Mouse (Mus musculus) frontal cortex, adult (tissue): Measurements from ENCODE around the gene Trpv1.

Experiments used
- ATAC-seq: cut with Nextera tagmentation; 2 replicates; pipeline ENCODE4 v1.9.2; 2017; ENCODE audit warnings: mild to moderate bottlenecking, moderate library complexity, mixed read lengths; ENCODE audit not compliant: low TSS enrichment

Gene Trpv1

GRCm38 (mm10) chr11:73235990-73236701 lies 2.1 kb downstream of the Trpv1 start:
- no peak for ATAC-seq

GRCm38 (mm10) chr11:73236731-73237130 lies 2.6 kb downstream of the Trpv1 start:
- no peak for ATAC-seq

DNA sequence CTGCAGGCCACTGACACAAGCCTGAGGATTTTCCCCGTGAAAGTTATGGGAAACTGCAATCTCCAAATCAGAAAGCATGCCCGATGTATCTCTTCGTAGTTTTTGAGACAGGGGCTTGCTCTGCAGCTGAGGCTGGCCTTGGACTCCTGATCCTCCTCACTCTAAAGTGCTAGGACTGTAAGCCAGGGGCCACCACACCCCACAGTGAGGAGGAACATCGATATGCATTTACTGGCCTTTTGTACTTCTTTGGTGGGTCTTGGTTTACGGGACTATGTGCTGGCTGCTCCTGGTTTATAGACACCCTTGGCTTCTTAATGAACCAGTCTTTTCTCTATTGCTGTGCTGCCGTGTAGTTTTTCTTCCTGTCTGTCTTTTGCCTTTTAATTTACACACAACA lies 8.1 kb downstream of the Trpv1 start:
- no peak for ATAC-seq

DNA sequence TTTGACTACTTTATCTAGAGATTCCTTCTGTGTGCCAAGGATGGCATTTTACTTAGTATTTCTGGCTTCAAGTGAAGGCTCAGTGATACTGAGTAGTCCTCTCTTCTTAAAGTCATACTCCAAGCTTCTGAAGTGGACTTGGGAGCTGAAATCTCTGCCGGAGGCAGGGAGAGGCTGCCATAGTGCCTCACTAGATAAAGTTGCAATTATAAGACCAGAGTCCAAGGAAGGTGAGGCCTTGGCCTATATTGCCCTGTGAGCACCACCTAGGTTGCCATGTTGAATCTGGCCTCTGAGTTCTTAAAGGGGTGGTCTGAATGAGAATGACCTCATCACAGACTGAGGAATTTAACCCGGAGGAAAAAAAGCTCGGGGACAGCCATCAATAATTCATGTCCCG lies 8.7 kb downstream of the Trpv1 start:
- no peak for ATAC-seq

DNA sequence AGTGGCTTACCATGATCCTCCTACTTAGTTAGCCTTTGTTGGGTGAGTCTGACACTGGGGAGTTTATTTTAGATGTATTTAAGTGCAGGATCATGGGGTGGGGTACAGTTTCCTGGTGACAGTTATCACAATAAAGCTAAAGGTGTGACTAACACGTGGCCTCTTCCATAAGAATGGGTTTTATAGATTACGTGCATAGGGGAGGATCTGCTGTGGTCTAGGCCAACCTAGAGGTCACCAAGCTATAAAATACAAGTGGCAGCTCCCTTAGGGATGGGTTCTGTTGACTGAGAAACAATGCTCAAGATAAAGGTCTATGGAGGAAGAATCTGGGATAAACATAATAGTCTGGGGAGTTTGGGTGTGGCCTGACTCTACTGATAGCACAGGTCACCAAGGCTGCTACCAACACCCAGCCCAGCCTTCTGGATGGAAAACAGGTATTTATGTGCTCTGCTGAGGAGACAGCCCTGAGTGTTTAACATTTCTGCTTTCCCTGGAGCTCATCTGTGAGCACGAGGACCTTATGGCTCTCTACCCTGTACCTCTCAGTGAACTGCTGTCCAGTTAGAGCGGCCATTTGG lies 23.4 kb downstream of the Trpv1 start:
- ATAC-seq: no peak

- no peak for ATAC-seq
Measured at GRCm38 (mm10) chr11:73258664-73259063, 24.6 kb downstream of the Trpv1 start.

DNA sequence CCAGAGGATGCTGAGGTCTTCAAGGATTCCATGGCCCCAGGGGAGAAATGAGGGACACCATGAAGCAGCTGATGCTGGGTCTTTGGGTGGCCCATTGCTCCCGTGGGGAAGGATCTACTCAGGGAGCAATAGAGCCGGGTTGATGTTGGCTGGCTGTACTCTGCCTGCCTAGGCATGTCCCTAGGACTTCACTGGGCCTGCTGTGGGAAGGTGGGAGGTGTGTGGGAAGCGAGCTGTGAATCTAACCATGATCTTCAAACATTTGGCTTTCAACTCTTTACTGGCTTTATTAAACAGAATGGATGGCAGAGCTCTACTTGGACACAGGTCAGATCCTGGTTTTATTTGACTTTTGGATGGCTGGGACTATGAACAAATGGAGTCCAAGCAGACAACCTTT lies 26.4 kb downstream of the Trpv1 start:
- no peak for ATAC-seq

- no peak for ATAC-seq
Measured at GRCm38 (mm10) chr11:73261385-73261784, 27.3 kb downstream of the Trpv1 start.

DNA sequence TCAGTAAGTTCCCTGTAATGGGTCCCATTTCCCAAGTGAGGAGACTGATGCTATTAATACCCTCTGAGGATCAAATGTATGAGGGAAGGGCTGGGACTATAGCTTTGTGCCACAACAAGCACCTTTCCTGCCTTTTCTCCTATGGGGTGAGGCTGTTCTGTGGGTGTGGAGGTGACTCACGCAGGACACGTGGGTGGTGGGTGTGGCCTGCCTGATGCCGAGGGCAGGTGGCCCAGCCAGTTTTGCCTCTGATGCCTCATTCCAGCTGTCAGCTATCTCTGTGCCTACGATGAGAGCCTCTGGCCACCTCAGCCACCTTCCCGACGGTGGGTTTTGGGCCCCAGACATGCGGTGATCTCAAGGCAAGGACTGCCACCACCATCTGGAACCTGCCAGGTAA lies 33.2 kb downstream of the Trpv1 start, which contains the start of gene Trpv3:
TSS of gene Trpv3 (plus strand) at position 122 of the 400 bp plus-strand sequence.
- ATAC-seq: no peak

DNA sequence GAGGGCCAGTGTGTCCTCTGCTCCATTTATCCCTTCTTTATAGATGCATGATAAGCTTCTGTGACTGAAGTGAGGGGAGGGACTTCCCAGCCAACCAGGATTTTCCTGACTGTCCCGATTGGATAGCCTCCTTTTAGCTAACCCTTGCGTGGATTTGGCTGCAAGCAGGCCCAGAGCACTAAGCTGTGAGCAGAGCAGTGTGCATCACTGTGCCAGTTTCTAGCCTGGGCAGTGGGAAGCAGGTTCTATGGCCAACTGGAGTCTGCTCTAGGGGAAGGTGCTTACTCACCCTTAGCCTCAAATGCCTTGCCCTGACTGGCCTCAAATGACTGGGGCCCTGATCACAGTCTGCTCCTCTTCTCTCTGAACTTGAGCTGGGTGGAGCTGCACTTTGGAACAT lies 40.7 kb downstream of the Trpv1 start:
- no peak for ATAC-seq

- ATAC-seq: no peak
Measured at GRCm38 (mm10) chr11:73280710-73281109, 46.6 kb downstream of the Trpv1 start.

GRCm38 (mm10) chr11:73281528-73282027 lies 47.5 kb downstream of the Trpv1 start:
- peak; percentile 98 for ATAC-seq

GRCm38 (mm10) chr11:73283369-73283768 lies 49.3 kb downstream of the Trpv1 start:
- no peak for ATAC-seq

DNA sequence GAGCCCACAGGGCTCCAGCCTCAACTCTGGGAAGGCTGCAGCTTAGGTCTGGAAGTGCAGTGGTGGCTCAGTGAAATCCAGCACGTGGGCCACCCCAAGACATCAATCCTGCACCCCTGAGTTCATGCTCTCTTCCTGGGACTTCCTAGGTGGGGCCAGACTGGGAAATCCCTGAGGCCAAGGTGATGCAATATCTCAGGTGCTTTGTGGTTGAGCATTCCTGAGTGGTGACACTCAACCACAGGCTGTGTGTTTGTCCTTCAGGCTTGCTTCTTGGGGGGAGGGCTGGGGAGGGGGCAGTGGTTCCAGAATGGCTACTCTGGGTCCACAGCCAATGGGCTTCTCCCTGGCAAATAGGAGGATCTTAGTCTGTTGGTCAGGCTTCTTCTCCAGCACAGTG lies 49.8 kb downstream of the Trpv1 start:
- no peak for ATAC-seq

DNA sequence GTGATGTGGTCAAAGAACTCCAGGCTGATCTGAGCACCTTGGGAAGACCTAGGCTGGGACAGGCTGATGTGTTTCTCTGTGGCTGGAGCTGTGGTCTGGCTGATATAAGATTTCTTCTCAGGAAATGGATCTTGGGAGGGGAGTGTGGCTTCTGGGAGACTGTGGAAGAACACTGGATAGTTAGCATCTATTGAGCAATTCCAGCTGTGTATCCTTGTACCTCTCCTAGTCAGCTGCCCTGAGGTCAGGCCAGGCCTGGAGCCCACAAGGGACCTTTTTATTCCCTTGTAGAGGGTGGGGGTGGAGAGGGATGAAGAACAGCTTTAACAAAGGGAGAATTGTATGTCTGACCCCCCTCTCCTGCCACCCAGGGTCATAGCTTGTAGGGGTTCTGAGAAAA lies 50.3 kb downstream of the Trpv1 start:
- ATAC-seq: peak; percentile 8; the same call in 1 of the 2 replicates

- no peak; the same call in 1 of the 2 replicates for ATAC-seq
Measured at GRCm38 (mm10) chr11:73289621-73290020, 55.5 kb downstream of the Trpv1 start.

- ATAC-seq: no peak
Measured at GRCm38 (mm10) chr11:73303123-73303522, 69.0 kb downstream of the Trpv1 start.
